Mouse (Mus musculus): ENCODE results near the gene Dbx2.
A peak's percentile ranks its signal among the peaks of the same experiment; 100 is the strongest.

The Dbx2 gene

DNA sequence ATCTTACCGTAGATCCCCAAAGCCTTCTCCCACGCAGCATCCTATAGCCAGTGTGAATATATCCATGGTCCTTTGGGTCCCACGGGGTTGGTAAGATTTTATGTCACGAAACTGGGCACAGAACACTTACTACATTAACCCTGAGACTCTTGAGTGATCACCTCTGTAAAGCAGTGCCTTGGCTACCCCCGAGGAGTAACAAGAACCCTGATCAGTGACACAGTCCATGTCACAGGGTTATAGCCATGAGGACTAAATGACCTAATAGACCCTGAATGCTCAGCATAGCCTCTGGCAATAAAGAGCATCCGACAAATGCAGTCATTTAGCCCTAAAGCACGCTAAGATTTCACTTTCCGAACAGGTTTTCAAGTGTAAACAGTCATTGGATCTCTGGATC lies 33.0 kb downstream of the Dbx2 start:
- DNase-seq (ENCODE audit: extremely low spot score) = no peak

DNA sequence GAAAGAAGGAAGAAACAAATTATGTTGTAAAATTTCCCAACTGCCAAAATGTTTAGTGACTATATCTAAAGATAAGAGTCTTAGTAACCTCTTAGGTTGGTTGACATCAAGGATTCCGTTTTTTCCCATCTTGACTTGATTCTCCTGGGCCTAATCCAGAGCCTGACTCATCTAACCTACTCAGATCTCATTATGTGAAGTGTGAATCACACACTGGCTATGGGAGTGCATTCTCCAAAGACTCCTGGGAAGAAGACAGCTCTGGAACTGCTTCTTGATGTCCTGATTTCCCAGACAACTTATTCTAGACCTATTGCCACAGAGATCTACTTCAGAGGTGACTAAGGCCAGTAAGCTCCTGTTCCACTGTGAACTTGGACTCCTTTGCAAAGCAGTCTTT lies 43.2 kb downstream of the Dbx2 start:
- DNase-seq (ENCODE audit: extremely low spot score) = no peak

DNA sequence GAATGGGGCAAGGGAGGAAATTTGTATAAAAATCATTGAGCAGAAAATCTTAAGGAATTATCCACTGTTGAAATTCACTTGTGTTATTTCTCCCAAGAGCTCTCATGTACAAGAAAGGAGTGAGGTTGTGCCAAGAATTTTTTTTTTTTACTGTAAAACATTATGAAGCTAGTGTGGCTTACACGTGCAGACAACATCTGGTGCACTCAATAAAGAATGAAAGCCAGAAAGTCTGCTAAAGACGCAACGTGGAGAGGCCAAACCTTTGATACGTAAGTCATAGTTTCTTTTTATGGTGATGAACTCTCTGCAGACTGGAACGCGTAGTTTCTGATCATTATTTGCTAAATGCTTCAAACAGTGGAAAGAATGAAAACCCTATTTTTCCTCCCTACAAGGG lies 54.6 kb downstream of the Dbx2 start:
- no peak for DNase-seq (ENCODE audit: extremely low spot score)

DNA sequence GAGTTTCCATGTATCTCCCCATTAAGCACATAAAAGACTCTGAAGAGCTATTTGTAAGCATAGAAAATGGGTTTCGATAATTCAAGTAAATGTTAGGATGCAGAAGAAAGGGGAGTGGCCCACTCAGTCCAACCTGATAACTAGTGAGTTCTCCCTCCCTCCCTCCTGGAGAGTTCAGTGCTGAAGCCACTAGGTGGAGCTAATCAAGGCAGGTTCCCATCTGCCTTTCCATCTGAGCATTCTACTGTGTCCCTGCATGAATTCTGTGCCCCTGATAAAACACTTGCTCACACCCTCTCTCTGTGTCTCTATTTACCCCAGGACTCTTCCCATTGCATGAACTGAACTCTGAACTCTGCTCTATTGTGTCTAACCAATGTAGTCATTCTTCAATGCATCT lies 57.1 kb downstream of the Dbx2 start:
- peak; percentile 32 for DNase-seq (ENCODE audit: extremely low spot score)

DNA sequence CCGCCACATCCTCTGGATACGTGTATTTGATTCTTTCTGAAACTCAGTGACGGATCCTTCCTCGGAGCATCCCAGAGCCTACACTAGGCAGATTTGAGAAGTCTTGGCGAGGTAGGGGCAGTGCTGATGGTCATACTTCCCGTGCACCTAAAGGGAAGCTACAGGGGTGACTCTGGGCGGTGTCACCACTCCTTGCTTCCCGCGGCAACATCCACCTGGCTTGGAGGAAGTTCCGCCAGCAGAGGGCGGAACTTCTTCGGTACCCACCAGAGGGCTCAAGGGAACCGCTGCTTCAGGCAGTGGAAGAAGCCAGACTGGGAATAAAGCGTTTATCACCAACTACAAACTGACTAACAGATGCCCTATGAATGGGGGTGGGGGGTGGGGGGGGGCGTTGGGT lies 68.9 kb downstream of the Dbx2 start:
- no peak for DNase-seq (ENCODE audit: extremely low spot score)

DNA sequence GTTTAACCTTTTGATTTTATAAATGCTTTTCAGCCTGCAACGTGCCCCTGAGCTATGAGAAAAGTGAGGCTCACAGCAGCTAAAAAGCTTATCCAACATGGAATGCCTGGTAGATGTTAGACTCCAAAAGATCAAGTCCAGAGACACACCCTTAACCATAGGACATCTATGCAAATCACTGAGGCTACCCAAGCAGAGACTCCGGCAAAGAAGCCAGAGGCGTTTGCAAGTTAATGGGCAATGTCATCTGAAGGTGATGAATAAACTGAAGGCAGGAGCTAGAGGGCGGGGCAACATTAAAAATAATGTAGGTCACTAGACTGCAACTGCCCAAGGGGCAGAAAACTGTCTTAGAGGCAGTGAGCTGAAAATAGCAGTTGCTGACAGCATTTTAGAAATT lies 70.9 kb downstream of the Dbx2 start:
- no peak for DNase-seq (ENCODE audit: extremely low spot score)

DNA sequence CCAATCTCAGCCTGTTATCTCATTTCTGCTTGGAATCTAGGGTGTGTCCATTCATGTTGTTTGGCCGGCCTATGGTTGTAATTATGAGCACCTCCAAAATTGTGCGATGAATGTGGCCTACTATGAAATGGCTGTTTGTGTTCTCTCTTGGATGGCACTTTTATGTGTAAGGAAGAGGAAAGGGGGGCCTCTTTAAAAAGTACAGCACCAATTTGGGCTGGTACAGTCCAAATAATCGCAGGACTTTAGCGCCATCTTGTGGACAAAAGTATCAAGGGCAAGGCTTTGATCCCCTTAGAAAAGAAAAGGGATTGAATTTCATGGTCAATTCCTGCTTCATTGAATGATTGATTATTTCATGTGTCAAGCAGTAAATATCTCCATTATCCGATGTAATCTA lies 81.1 kb downstream of the Dbx2 start:
- peak; percentile 64 for DNase-seq (ENCODE audit: extremely low spot score)

Measured in embryo, embryonic 9.5 days (tissue).